Comparison of ENCODE assay signal across 15 mouse cellular contexts in the genomic region with DNA sequence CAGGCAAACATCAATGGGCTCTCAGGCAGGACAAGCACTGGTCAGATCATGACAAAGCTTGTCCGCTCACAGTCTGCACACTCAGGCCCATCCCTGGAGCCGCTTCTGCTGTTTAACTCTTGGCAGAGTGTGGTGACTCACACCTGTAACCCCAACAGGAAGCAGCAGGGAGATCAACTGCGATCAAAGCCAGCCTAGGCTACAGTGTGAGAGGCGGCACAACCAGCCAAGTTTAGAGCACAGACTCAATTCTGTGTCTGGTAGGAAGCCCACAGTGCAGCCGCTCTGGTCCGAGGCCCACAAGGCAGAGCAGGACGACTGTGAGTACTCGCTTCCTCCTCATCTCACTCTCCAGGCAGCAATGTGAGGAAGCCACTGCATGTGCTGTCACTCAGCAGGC.
DNase-seq lines count a peak whose midpoint lies in the region; TF ChIP-seq lines count a peak whose summit lies in the region.
"Had no signal": no experiment of that assay in that cellular context is flagged by ENCODE, and none has a peak within 500 bp of the region (broad histone marks: within the 10 kb centered on the region; RNA-seq: fewer than 3 reads in every experiment).

No protein-coding gene starts in this region.

- H3K9ac ChIP-seq in MEL (ENCODE audit: control insufficient read depth, low read depth, low read length, poor library complexity, severe bottlenecking) = no peak overlapping the region
- H3K9ac ChIP-seq: forebrain, postnatal 0 days; hindbrain, embryonic 13.5 days; liver, postnatal 0 days; neural tube, embryonic 12.5 days had no signal

- no peaks in the 10 kb centered on the region for H3K9me3 ChIP-seq in MEL (replicated peaks; ENCODE audit: insufficient read depth, low read length)
- H3K9me3 ChIP-seq: hindbrain, embryonic 13.5 days; neural tube, embryonic 12.5 days had no signal

- no peak for TF ChIP-seq CTCF in MEL (IDR thresholded peaks at IDR 0.05 in 2 of 3, conservative IDR thresholded peaks at IDR 0.05 in 1 of 3; ENCODE audit: control insufficient read depth in 1 of 3, insufficient read depth in 1 of 3, low read depth in 2 of 3, low read length in 3 of 3, poor library complexity in 1 of 3, severe bottlenecking in 1 of 3)

- peak; percentile 15 to 28 for DNase-seq in lung, postnatal 4 days
- no peak for DNase-seq in lung, postnatal 25 days (ENCODE audit: low spot score)
- peak; percentile 23 for DNase-seq in MEL (ENCODE audit: low read depth, low spot score)
- DNase-seq in induced T-regulatory cell, adult 2 months (ENCODE audit: low read depth) = peak; percentile 80
- peak; percentile 88 for DNase-seq in thymus, postnatal 0 days (ENCODE audit: low spot score)
- DNase-seq in kidney, postnatal 10 days = no peak
- no peak for DNase-seq in spleen, postnatal 14 days (ENCODE audit: low spot score in 2 of 2)
- DNase-seq in cerebellum, postnatal 36 days = no peak
- DNase-seq: adrenal gland, postnatal 14 days; forebrain, postnatal 0 days; kidney, postnatal 4 days; liver, postnatal 0 days; right cerebral cortex, postnatal 14 days had no signal

- H3K27ac ChIP-seq in MEL (ENCODE audit: control insufficient read depth, low read depth, low read length) = no peak overlapping the region
- H3K27ac ChIP-seq: hindbrain, embryonic 13.5 days; neural tube, embryonic 12.5 days had no signal

- no peaks in the 10 kb centered on the region for H3K27me3 ChIP-seq in MEL (ENCODE audit: control insufficient read depth in 1 of 2, insufficient read depth in 2 of 2, low read length in 2 of 2)
- H3K27me3 ChIP-seq: hindbrain, embryonic 13.5 days; neural tube, embryonic 12.5 days had no signal

- H3K4me3 ChIP-seq in MEL (ENCODE audit: control insufficient read depth in 1 of 2, insufficient read depth in 1 of 2, low read depth in 2 of 2, low read length in 2 of 2) = no peak overlapping the region
- H3K4me3 ChIP-seq: hindbrain, embryonic 13.5 days; neural tube, embryonic 12.5 days had no signal

- H3K36me3 ChIP-seq in MEL (ENCODE audit: control insufficient read depth in 1 of 2, insufficient read depth in 2 of 2, low read length in 2 of 2) = peaks cover 3 to 27% of the 10 kb centered on the region in 2 experiments

- TF ChIP-seq RAD21 in MEL (IDR thresholded peaks at IDR 0.05; ENCODE audit: low read depth, low read length) = no peak

- peaks cover 0 to 1% of the 10 kb centered on the region in 2 experiments; a peak in 1 of 4 replicates for H3K4me1 ChIP-seq in MEL (ENCODE audit: control insufficient read depth in 1 of 2, insufficient read depth in 2 of 2, low read length in 2 of 2)
- H3K4me1 ChIP-seq: hindbrain, embryonic 13.5 days; neural tube, embryonic 12.5 days had no signal

- H3K79me2 ChIP-seq in MEL (ENCODE audit: control insufficient read depth, insufficient read depth, low read length, poor library complexity) = no peaks in the 10 kb centered on the region

- TF ChIP-seq POLR2A in MEL (IDR thresholded peaks at IDR 0.05; ENCODE audit: control insufficient read depth in 1 of 2, insufficient read depth in 1 of 2, low read depth in 1 of 2, low read length in 2 of 2, poor library complexity in 1 of 2) = no peak

- TF ChIP-seq EP300 in MEL (IDR thresholded peaks at IDR 0.05; ENCODE audit: low read depth in 1 of 2, low read length in 2 of 2) = no peak

TF ChIP-seq in MEL, 35 proteins besides CTCF, POLR2A, EP300 and RAD21:
- no peak for TF ChIP-seq MAFK (IDR thresholded peaks at IDR 0.05; ENCODE audit: borderline replicate concordance, low read depth, low read length)
- no peak for TF ChIP-seq RCOR1 (IDR thresholded peaks at IDR 0.05; ENCODE audit: low read depth, low read length)
- no peak for TF ChIP-seq E2F4 (IDR thresholded peaks at IDR 0.05; ENCODE audit: borderline replicate concordance, low read depth, low read length)
- TF ChIP-seq USF2 (IDR thresholded peaks at IDR 0.05; ENCODE audit: borderline replicate concordance in 1 of 2, insufficient read depth in 1 of 2, low read depth in 1 of 2, low read length in 2 of 2) = no peak
- no peak for TF ChIP-seq GATA1 (IDR thresholded peaks at IDR 0.05; ENCODE audit: low read depth, low read length)
- TF ChIP-seq GABPA (IDR thresholded peaks at IDR 0.05; ENCODE audit: low read depth, low read length) = no peak
- no peak for TF ChIP-seq SMC3 (IDR thresholded peaks at IDR 0.05; ENCODE audit: low read depth, low read length)
- TF ChIP-seq SIN3A (IDR thresholded peaks at IDR 0.05; ENCODE audit: low read length) = no peak
- TF ChIP-seq MYB (IDR thresholded peaks at IDR 0.05; ENCODE audit: low read depth, low read length) = no peak
- no peak for TF ChIP-seq TAL1 (IDR thresholded peaks at IDR 0.05; ENCODE audit: low read length)
- no peak for TF ChIP-seq USF1 (IDR thresholded peaks at IDR 0.05; ENCODE audit: low read depth, low read length)
- no peak for TF ChIP-seq MEF2A (IDR thresholded peaks at IDR 0.05; ENCODE audit: extremely low read depth, insufficient replicate concordance, low read depth, low read length, poor library complexity, severe bottlenecking)
- no peak for TF ChIP-seq ZC3H11A (IDR thresholded peaks at IDR 0.05; ENCODE audit: low read depth, low read length)

Comparison
In these comparisons a context has a peak if more than half of its experiments do, and no peak if none do; other contexts are left out.
1. DNase-seq: peak in lung, postnatal 4 days (2 of 2), MEL (single experiment), induced T-regulatory cell, adult 2 months (single experiment) and thymus, postnatal 0 days (single experiment); none in lung, postnatal 25 days (single experiment), kidney, postnatal 10 days (single experiment), spleen, postnatal 14 days (0 of 2) and cerebellum, postnatal 36 days (0 of 2).